Mouse (Mus musculus) brown adipose tissue, adult 24 weeks (tissue): ENCODE measurements around the gene BC048507. TPM values are rescaled to one million over a fixed set of nuclear protein-coding genes. Genes with fewer than 3 reads are reported as not detected.
"Not testable (repeated sequence)": the region's sequence is repeated elsewhere in the genome, so short reads cannot be mapped to it uniquely, and the experiment has no call there.

Source experiments
- H3K27ac ChIP-seq: fragments of 200-500 bp; replicated peaks from 2 replicates; pipeline ENCODE4 v1.5.1; 2012; ENCODE audit warnings: low read depth, mild to moderate bottlenecking, low read length
- H3K4me1 ChIP-seq: fragments of 200-500 bp; 2 replicates; pipeline ENCODE4 v1.6.1; 2012; ENCODE audit warnings: low read length, mixed read lengths; ENCODE audit not compliant: control insufficient read depth, insufficient read depth, insufficient read length
- H3K4me3 ChIP-seq: fragments of 200-500 bp; 2 replicates; pipeline ENCODE4 v1.5.1; 2012; ENCODE audit warnings: low read depth, mild to moderate bottlenecking, low read length, moderate library complexity; ENCODE audit not compliant: insufficient read depth
- polyA plus RNA-seq: library from polyadenylated mRNA; stranded (reverse); fragments of >200 nt; gene quantifications from 2 replicates; pipeline ENCODE4 v1.2.4, GENCODE M21; 2012; ENCODE audit not compliant: missing spikeins, insufficient read depth, insufficient read length

BC048507 gene
- polyA plus RNA-seq, 1 experiment = not detected

- not testable (repeated sequence) for H3K4me3 ChIP-seq, H3K4me1 ChIP-seq, H3K27ac ChIP-seq
These were observed 13.0 kb downstream of the BC048507 start for GRCm38 (mm10) chr13:67876049-67876698.

GRCm38 (mm10) chr13:67876699-67877254 is 13.7 kb downstream of the BC048507 start:
- no peaks in the 10 kb centered on the region for H3K4me1 ChIP-seq
- H3K27ac ChIP-seq = no peak overlapping the region
- H3K4me3 ChIP-seq = no peak overlapping the region

- Histone ChIP-seq H3K27ac (no peak overlapping the region), H3K4me3 (no peak overlapping the region)
These were observed 20.8 kb downstream of the BC048507 start for GRCm38 (mm10) chr13:67883966-67884365.

GRCm38 (mm10) chr13:67909759-67910158 is 46.6 kb downstream of the BC048507 start:
- H3K4me1 ChIP-seq = no peaks in the 10 kb centered on the region
- H3K4me3 ChIP-seq = no peak overlapping the region
- no peak overlapping the region for H3K27ac ChIP-seq

More at GRCm38 (mm10) chr13:67883966-67884365, 20.8 kb downstream of the BC048507 start:
- H3K4me1 ChIP-seq = no peaks in the 10 kb centered on the region

Other genes starting within 250 kb of the BC048507 start
- gene Gm49345, start 225.6 kb upstream of the BC048507 start, polyA plus RNA-seq = 1.7 TPM in 1 of 2 replicates, not detected in the other
- 2.0 and 3.9 TPM in 2 replicates for gene Zfp729a, start 225.5 kb upstream of the BC048507 start, polyA plus RNA-seq
- gene Zfp738, start 176.3 kb upstream of the BC048507 start, polyA plus RNA-seq = 6.9 and 7.0 TPM in 2 replicates
- gene Zfp65, start 134.2 kb upstream of the BC048507 start, polyA plus RNA-seq = 3.0 and 6.1 TPM in 2 replicates
- gene Zfp85, start 108.1 kb upstream of the BC048507 start, polyA plus RNA-seq = 1.8 and 2.0 TPM in 2 replicates
- gene Zfp493, start 83.6 kb upstream of the BC048507 start, polyA plus RNA-seq = 0.88 and 1.4 TPM in 2 replicates
- gene Zfp273, start 49.6 kb upstream of the BC048507 start, polyA plus RNA-seq = 3.7 and 3.9 TPM in 2 replicates
- 11.2 TPM in 1 of 2 replicates, not detected in the other for gene Gm10037, start 32.2 kb upstream of the BC048507 start, polyA plus RNA-seq